Mouse (Mus musculus) testis, postnatal 14 days (tissue): ENCODE measurements around the gene Samt4.
"Not testable (repeated sequence)": the region's sequence is repeated elsewhere in the genome, so short reads cannot be mapped to it uniquely, and the experiment has no call there.

Experiments used
- DNase-seq: peaks from one replicate; pipeline ENCODE4 v3.0.0; 2021; ENCODE audit warnings: low spot score

Gene Samt4

DNA sequence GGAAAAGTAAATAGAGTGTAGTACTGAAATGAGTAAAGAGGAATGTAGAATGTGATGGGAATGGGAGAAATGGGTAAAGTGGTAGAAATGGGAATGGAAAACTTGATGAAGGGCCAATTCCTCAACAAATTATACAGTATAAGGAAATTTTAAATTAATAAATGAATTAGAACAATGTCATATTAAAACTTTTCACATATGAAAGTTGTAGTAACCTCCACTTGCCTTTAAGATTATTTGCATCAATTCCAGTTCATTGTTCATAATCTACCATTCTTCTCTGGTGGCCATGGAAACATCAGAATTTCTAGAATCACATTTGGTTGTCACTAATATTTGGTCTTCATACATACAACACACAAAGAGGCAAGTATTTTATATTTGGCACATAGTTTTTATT, at the start of gene Samt4:
Samt4 (plus strand) TSS at position 301 of the 400 bp plus-strand sequence.
- no peak for DNase-seq

DNA sequence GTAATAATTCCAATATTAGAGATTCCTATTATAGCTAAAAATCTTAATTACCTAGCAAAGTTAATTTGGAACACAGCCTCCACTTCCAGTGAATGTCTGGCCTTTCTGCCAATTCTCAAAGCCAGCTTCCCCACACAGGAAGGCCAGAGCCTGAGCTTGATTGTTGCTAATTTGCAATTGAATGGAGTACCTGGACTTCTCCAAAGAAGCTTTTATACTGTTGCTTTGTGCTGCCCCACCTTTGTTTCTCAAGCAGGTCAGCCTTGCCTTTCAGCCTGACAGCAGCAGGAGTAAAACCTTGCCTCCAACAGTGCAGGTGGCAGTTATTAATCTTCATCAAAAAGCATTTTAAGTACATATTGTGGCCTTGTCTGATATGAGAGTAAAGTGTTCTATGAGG, 38.1 kb upstream of the Samt4 start:
- DNase-seq = not testable (repeated sequence)

DNA sequence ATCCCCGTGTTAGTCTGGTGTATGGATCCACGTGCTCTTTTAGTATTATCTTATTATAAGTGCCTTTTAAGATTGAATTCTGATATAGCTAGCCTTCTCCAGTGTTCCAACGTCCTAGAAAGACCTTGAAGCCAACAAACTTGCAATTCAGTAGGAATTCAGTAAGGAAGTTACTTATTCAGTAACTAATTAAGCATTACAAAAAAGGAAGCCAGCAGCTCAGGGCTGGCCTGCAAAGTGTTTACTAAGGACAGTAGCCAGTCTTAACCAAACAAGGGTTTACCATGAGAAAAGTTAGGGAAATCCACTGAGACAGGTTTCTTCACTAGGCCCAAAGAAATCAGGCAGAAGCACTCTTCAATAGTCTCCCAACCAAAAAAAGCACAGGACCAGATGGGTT, 13.4 kb upstream of the Samt4 start:
- DNase-seq = not testable (repeated sequence)
